Mouse (Mus musculus) lung, postnatal 0 days (tissue): ENCODE measurements around the gene Tm9sf4.

Experiments
- CTCF ChIP-seq: IDR thresholded peaks from 2 replicates; pipeline ENCODE4 v1.5.1; 2016; ENCODE audit warnings: antibody characterized with exemption, mild to moderate bottlenecking
- EP300 ChIP-seq: IDR thresholded peaks from 2 replicates; pipeline ENCODE4 v1.6.1; 2016; ENCODE audit warnings: antibody characterized with exemption, mild to moderate bottlenecking, control low read depth

DNA sequence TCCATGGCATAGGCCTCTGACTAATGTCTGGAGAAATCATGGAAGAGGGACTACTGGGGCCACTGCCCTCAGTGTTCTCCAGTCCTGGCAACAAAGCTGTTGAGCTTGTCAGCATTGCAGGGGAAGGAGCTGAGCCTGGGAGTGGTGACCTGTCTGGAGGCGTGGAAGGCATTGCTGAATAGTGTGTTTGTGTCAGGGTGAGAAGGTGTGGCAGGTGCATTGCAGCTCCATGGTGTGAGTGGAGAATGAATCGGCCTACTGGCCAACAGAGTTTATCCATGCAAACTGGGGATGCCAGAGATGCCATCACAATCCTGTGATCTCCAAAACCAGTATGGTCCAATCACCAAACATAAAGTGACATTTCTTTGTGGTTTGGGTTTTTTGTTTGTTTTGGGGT, 95.5 kb downstream of the Tm9sf4 start:
- TF ChIP-seq CTCF (no peak), EP300 (no peak)
